Mouse (Mus musculus): ENCODE measurements around the gene Fcer1g. TPM values are rescaled to one million over a fixed set of nuclear protein-coding genes. Genes with fewer than 3 reads are reported as not detected.

Gene Fcer1g
- polyA plus RNA-seq, 1 experiment from 2014 or later: 22.8 TPM

Other genes starting within 250 kb of the Fcer1g start
- 0.30 and 0.64 TPM in 2 replicates for gene Fcgr4, start 215.4 kb downstream of the Fcer1g start, polyA plus RNA-seq (2016; fragmentation: Nextera tagmentation; extraction: Ambion mirVana)
- gene Fcgr3, start 169.4 kb downstream of the Fcer1g start, polyA plus RNA-seq (2016; fragmentation: Nextera tagmentation; extraction: Ambion mirVana): 4.7 and 7.6 TPM in 2 replicates
- gene Cfap126, start 120.4 kb downstream of the Fcer1g start, polyA plus RNA-seq (2016; fragmentation: Nextera tagmentation; extraction: Ambion mirVana): 5.4 and 13.0 TPM in 2 replicates
- 295 and 301 TPM in 2 replicates for gene Sdhc, start 83.8 kb downstream of the Fcer1g start, polyA plus RNA-seq (2016; fragmentation: Nextera tagmentation; extraction: Ambion mirVana)
- gene Mpz, start 83.7 kb downstream of the Fcer1g start, polyA plus RNA-seq (2016; fragmentation: Nextera tagmentation; extraction: Ambion mirVana): 1.3 and 1.6 TPM in 2 replicates
- gene Pcp4l1, start 38.1 kb downstream of the Fcer1g start, polyA plus RNA-seq (2016; fragmentation: Nextera tagmentation; extraction: Ambion mirVana): 19.9 and 32.8 TPM in 2 replicates
- 0.21 and 0.27 TPM in 2 replicates for gene Nr1i3, start 20.4 kb downstream of the Fcer1g start, polyA plus RNA-seq (2016; fragmentation: Nextera tagmentation; extraction: Ambion mirVana)
- gene Tomm40l, start 11.9 kb downstream of the Fcer1g start, polyA plus RNA-seq (2016; fragmentation: Nextera tagmentation; extraction: Ambion mirVana): 33.1 and 36.2 TPM in 2 replicates
- 3.4 and 4.7 TPM in 2 replicates for gene Apoa2, start 9.3 kb downstream of the Fcer1g start, polyA plus RNA-seq (2016; fragmentation: Nextera tagmentation; extraction: Ambion mirVana)
- 10.4 and 13.0 TPM in 2 replicates for gene Adamts4, start 16.1 kb upstream of the Fcer1g start, polyA plus RNA-seq (2016; fragmentation: Nextera tagmentation; extraction: Ambion mirVana)
- gene Ndufs2, start 17.0 kb upstream of the Fcer1g start, polyA plus RNA-seq (2016; fragmentation: Nextera tagmentation; extraction: Ambion mirVana): 250 and 275 TPM in 2 replicates
- gene B4galt3, start 36.0 kb upstream of the Fcer1g start, polyA plus RNA-seq (2016; fragmentation: Nextera tagmentation; extraction: Ambion mirVana): 70.3 and 80.9 TPM in 2 replicates
- 54.1 and 56.2 TPM in 2 replicates for gene Ppox, start 46.8 kb upstream of the Fcer1g start, polyA plus RNA-seq (2016; fragmentation: Nextera tagmentation; extraction: Ambion mirVana)
- 95.6 and 111 TPM in 2 replicates for gene Usp21, start 53.6 kb upstream of the Fcer1g start, polyA plus RNA-seq (2016; fragmentation: Nextera tagmentation; extraction: Ambion mirVana)
- 105 and 111 TPM in 2 replicates for gene Ufc1, start 60.7 kb upstream of the Fcer1g start, polyA plus RNA-seq (2016; fragmentation: Nextera tagmentation; extraction: Ambion mirVana)
- gene Dedd, start 94.8 kb upstream of the Fcer1g start, polyA plus RNA-seq (2016; fragmentation: Nextera tagmentation; extraction: Ambion mirVana): 46.2 and 48.4 TPM in 2 replicates
- 39.6 and 46.0 TPM in 2 replicates for gene Nit1, start 111.3 kb upstream of the Fcer1g start, polyA plus RNA-seq (2016; fragmentation: Nextera tagmentation; extraction: Ambion mirVana)
- gene Pfdn2, start 111.3 kb upstream of the Fcer1g start, polyA plus RNA-seq (2016; fragmentation: Nextera tagmentation; extraction: Ambion mirVana): 130 and 147 TPM in 2 replicates
- 2.1 and 2.5 TPM in 2 replicates for gene Klhdc9, start 126.4 kb upstream of the Fcer1g start, polyA plus RNA-seq (2016; fragmentation: Nextera tagmentation; extraction: Ambion mirVana)
- gene Nectin4, start 135.7 kb upstream of the Fcer1g start, polyA plus RNA-seq (2016; fragmentation: Nextera tagmentation; extraction: Ambion mirVana): 1.5 and 1.7 TPM in 2 replicates
- gene Arhgap30, start 154.6 kb upstream of the Fcer1g start, polyA plus RNA-seq (2016; fragmentation: Nextera tagmentation; extraction: Ambion mirVana): 0.82 and 0.98 TPM in 2 replicates
- gene Usf1, start 176.9 kb upstream of the Fcer1g start, polyA plus RNA-seq (2016; fragmentation: Nextera tagmentation; extraction: Ambion mirVana): 143 and 159 TPM in 2 replicates
- gene Tstd1, start 184.5 kb upstream of the Fcer1g start, polyA plus RNA-seq (2016; fragmentation: Nextera tagmentation; extraction: Ambion mirVana): 9.7 and 10.1 TPM in 2 replicates
- 22.2 and 28.7 TPM in 2 replicates for gene F11r, start 203.2 kb upstream of the Fcer1g start, polyA plus RNA-seq (2016; fragmentation: Nextera tagmentation; extraction: Ambion mirVana)